Mouse (Mus musculus) right cerebral cortex, adult 2 months (tissue): ENCODE measurements at regions not wholly inside any gene's neighbourhood (a gene's known extent, or its start where the extent isn't known, plus 50 kb on each side); places are given as distances from the start of the nearest gene placed in this dataset.
"Not testable (repeated sequence)": the region's sequence is repeated elsewhere in the genome, so short reads cannot be mapped to it uniquely, and the experiment has no call there.

Experiments used
- DNase-seq, 2 experiments: peaks; one replicate each; pipeline ENCODE4 v3.0.0; 2021 to 2022; ENCODE audit warnings: low spot score in 2 of 2

DNA sequence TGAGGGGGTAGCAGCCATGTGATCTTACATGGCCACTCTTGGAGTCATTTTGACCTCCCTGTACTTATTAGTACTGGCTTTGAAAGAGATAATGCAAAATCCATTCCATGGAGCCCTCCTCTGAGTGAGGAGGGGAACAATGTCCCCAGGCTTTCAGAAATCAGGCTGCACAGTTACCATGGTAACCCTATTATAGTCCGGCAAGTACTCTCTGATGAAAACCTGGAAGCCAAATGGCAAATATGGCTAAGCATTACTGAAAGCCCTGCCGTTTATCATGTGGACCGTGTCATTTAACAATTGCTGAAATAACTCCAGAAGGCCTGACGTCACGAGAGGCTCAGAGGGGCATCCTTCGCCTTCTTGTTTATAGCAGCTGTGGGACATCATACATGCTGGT lies 82.5 kb upstream of the Xcl1 start:
- DNase-seq = no peak

DNA sequence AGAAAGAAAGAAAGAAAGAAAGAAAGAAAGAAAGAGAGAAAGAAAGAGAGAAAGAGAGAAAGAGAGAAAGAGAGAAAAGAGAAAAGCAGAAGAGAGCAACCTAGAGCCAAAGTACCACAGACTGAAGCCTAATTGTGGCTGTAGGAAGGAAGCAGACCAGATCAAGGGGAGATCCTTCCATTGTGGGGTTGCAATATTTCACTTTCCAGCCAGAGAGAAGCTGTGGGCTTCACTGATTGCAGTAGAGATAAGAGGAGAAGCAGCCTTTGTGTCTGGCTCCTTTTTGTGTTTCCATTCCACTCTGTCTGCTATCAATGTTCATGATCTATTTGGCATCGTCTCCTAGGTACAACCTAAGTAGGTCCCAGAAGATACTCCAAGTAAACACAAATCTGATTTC lies 79.0 kb upstream of the Xcl1 start:
- no peak for DNase-seq

DNA sequence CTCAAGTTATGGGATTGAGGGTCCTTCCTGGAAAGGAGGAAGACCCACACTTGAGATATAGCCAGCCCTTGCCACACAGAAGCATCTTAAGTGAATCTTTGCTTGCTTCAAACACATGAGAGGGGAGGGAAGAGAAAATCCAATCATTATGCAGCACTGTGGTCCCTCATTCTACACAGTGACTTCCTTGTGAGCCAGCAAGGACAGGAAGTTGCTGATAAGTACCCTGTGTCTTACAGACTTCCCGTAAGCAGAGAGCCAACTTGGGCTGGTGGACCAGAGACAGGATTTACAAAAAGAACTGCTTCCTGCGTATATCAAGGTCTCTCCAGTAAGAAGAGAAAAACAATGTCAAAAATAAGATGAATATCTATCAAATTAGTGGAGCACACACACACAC lies 78.1 kb upstream of the Xcl1 start:
- no peak for DNase-seq

DNA sequence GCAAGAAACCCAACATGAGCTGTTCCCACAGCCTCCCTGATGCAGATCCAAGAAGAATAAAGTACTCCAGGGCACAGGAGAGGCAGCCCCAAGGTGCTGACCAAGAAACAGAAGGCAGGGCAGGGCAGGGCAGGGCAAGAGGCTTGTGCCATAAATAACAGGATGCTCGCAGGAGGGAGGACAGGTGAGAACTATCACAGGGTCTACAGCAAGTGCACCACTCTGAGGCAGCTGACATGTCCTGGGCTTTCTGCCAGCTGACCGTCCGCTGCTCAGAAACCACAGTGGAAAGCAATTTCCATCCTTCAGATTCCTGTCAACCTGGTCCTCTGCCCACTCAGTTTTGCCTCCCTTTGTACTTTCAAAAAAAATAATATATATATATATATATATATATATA lies 77.0 kb upstream of the Xcl1 start:
- no peak for DNase-seq

DNA sequence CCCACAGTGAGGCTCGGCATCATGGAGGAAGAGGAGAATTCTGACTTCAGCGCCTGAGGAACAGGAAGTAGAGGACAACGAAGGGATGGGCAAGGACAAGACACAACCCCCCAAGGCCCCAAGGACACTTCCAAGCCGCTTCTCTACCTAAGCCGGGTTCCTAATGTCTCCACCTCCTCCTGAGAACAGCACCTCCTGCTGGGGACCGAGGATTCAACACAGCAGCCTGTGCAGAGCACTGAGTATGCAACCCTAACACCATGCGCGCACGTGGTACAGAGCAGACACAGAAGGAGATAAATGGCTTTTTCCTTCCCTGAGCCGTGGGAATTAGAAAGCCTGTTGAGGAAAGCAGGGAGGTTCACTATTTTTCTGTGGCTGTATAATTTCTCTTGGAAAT lies 64.2 kb upstream of the Xcl1 start:
- DNase-seq = no peak

DNA sequence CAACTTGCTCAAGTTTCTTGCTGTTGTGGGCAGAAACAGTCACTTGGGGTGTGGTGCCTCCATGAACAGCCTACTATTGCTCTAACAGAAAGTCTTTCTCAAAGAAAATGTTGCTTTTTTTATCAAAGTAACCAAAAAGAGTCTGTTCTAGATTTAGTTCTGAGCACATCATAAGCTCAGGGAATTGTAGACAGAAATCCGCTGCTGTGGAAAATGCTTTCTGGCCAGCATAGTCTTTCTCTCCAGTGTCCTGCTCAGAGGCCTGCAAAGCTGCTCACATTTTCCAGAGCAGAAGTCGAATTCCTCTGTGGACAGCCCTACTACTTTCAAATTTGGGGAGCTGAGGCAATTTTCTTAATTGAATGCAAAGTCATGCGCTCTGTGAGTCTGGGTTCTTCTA lies 63.3 kb upstream of the Xcl1 start:
- no peak for DNase-seq

DNA sequence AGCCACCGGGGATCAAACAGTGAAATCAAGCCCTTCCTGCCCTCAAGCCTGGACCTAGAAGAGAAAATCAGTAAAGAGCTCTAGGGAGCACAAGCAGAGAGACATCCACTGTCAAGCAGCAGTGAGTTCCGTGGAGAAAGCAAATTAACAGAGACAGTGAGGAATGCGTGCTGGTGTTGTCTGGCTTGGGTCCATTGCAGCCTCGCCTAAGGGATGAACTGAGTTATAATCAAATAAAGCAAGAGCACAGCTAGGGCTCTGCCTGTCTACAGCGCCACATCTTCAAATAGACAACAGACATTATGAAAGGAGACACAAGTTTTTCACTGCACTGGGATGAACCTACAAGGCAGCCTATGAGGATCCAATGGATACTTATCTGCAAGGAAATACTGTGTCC lies 62.3 kb upstream of the Xcl1 start:
- DNase-seq = no peak

DNA sequence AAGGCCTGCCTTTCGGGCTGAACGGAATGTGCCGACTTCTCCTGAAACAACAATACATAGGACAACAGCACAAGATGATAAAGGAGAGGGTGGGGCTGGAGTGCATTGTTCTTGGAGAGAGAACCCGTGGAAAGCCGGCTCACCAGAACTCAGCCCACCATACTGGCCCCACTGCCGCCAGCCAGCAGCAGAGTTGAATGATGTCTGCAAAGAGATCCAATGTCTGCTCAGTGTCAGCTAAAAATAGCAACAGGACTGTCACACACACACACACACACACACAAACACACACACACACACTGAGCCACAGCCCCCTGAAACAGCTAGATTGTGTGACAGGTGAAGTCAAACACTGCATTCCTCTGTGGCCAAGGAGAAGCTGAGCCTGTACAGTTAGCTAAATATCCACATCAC lies 58.9 kb upstream of the Xcl1 start:
- no peak for DNase-seq

DNA sequence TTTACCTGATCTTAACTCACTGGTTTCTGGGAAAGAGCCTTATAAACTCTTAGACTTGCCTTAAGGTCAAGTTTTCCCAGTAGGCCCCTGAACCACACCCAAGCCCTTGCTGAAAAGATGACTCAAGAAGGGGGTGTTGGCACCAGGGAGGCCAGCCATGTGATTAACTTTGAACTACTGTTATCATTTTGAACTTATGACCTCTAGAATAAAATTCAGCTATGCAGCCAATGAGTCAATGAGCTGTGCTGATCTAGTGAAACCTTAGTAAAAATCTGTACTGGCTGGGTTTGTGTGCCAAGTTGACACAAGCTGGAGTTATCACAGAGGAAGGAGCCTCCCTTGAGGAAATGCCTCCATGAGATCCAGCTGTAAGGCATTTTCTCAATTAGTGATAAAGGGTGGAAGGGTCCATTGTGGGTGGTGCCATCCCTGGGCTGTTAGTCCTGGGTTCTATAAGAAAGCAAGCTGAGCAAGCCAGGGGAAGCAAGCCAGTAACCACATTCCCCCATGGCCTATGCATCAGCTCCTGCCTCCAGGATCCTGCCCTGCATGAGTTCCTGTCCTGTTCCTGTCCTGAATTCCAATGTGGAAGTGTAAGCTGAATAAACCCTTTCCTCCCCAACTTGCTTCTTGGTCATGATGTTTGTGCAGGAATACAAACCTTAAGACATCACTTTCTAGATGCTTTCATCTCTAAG lies 58.0 kb upstream of the Xcl1 start:
- DNase-seq = not testable (repeated sequence)

DNA sequence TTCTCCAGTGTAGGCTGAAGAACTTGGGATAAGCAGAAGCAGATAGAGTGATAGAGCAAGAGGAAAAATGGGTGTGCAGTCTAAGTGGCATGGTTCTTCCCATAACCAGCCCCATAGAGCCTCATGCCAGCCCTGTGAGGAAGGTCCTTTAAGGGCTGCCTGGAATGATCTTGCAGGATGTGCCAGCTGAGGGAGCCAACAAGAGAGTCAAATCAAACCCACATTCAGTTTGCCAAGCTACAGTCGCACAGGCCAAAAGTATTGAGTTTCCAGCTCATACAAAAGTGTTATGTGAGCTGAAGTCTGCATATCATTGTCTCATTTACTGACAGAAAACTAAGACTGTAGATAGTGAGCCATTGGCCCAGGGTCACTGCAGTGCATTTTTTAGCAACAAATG lies 53.7 kb upstream of the Xcl1 start:
- no peak for DNase-seq

DNA sequence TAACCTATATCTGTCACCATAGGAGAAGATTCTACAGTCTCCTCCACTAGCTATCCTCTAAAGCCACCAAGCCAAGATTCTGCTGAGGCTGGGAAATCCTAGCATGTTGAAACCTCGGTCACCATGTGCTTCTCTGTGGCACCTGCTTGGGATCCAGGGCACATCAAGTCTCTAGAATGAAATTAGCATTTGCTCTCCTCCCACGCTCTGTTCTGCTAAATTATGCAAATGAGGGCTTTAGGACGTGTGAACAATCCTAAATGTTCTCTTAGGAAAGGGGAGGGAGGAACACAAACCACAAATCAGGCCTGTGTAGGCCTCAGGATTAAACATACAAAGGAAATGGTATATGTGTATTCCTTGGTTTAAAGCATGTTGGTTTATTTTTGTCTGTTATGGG lies 52.9 kb upstream of the Xcl1 start:
- peak; percentile 32 to 34 for DNase-seq

DNA sequence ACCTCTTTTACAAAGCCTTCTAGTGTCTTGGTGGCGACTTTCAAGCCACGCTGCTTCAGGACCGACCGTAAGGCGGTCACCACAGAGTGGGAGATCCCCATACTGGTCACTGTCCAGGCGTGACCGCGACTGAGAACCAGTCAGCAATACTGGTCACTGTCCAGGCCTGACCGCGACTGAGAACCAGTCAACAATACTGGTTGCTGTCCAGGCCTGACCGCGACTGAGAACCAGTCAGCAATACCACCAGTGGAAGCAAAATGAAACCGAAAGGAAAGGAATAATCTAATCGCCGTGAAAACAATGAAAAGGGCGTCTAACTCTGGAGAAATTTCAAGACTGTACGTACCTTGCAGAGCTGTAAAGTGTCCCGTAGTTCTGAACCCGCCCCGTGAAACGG lies 50.2 kb upstream of the Xcl1 start:
- DNase-seq = not testable (repeated sequence)
